Mouse (Mus musculus) olfactory bulb, adult 2 months (tissue): ENCODE results near the gene Slc6a12.

Source experiments
- CTCF ChIP-seq: fragments of 200-500 bp; IDR thresholded peaks from 2 replicates; pipeline ENCODE4 v1.5.1; 2012; ENCODE audit warnings: low read depth, mild to moderate bottlenecking, low read length, moderate library complexity; ENCODE audit not compliant: insufficient read depth
- POLR2A ChIP-seq: fragments of 200-500 bp; IDR thresholded peaks from 2 replicates; pipeline ENCODE4 v1.6.1; 2012; ENCODE audit warnings: mild to moderate bottlenecking, low read depth, low read length, moderate library complexity; ENCODE audit not compliant: insufficient read depth

- TF ChIP-seq CTCF (no peak), POLR2A (no peak)
Observed at GRCm38 (mm10) chr6:121382071-121382470, 39.2 kb downstream of the Slc6a12 start.
